Mouse (Mus musculus) gastrocnemius, postnatal 14 days (tissue): ENCODE measurements around the gene Otud5. TPM values are rescaled to one million over a fixed set of nuclear protein-coding genes. Genes with fewer than 3 reads are reported as not detected.

ENCODE experiments used
- microRNA-seq, 2 experiments: library from miRNA; unstranded; fragments of <30 nt; microRNA quantifications; one replicate each; pipeline ENCODE4 v1.2.0; 2021
- total RNA-seq, 2 experiments: library from RNA; stranded (reverse); gene quantifications; 2 replicates each; pipeline ENCODE4 v1.2.3; 2021

Otud5 gene
- total RNA-seq, 2 experiments from 2014 or later: 16.8 to 19.1 TPM

Small RNAs within 50 kb of the gene (microRNA-seq; reads per million reads assigned to microRNA genes)
- 32.5 to 36.1 reads per million in 2 experiments for gene Mir1198

Other genes starting within 250 kb of the Otud5 start
- gene Ccdc22, start 235.8 kb upstream of the Otud5 start, total RNA-seq: 10 to 100 TPM; 10.2 to 10.9 TPM
- not detected for gene Cacna1f, start 234.3 kb upstream of the Otud5 start, total RNA-seq
- gene Syp, start 202.9 kb upstream of the Otud5 start, total RNA-seq: 1 to 10 TPM in 1 of 2 experiments, under 1 TPM in 1; 0.86 to 1.4 TPM
- gene Prickle3, start 184.1 kb upstream of the Otud5 start, total RNA-seq: 10 to 100 TPM; 10.3 to 18.7 TPM
- 10 to 100 TPM; 40.3 to 50.8 TPM for gene Plp2, start 170.0 kb upstream of the Otud5 start, total RNA-seq
- 1 to 10 TPM; 4.4 to 6.4 TPM for gene Magix, start 160.1 kb upstream of the Otud5 start, total RNA-seq
- gene Gpkow, start 144.2 kb upstream of the Otud5 start, total RNA-seq: 10 to 100 TPM; 15.9 to 16.4 TPM
- 10 to 100 TPM; 20.4 to 22.8 TPM for gene Wdr45, start 127.0 kb upstream of the Otud5 start, total RNA-seq
- gene Gm45208, start 119.1 kb upstream of the Otud5 start, total RNA-seq: not detected
- gene Praf2, start 112.9 kb upstream of the Otud5 start, total RNA-seq: 1 to 10 TPM; 6.1 to 9.0 TPM
- gene Ccdc120, start 90.5 kb upstream of the Otud5 start, total RNA-seq: 1 to 10 TPM in 1 of 2 experiments, under 1 TPM in 1; 0.86 to 1.8 TPM
- 1 to 10 TPM; 8.8 to 9.7 TPM for gene Tfe3, start 78.8 kb upstream of the Otud5 start, total RNA-seq
- gene Gripap1, start 51.6 kb upstream of the Otud5 start, total RNA-seq: 10 to 100 TPM; 16.8 to 17.4 TPM
- gene Kcnd1, start 19.1 kb upstream of the Otud5 start, total RNA-seq: under 1 TPM; 0.66 to 0.68 TPM
- gene Pim2, start 36.9 kb downstream of the Otud5 start, total RNA-seq: 1 to 10 TPM; 1.1 to 1.2 TPM
- gene Slc35a2, start 42.7 kb downstream of the Otud5 start, total RNA-seq: 10 to 100 TPM in 1 of 2 experiments, 1 to 10 TPM in 1; 8.7 to 10.2 TPM
- 10 to 100 TPM; 27.3 to 32.0 TPM for gene Pqbp1, start 57.9 kb downstream of the Otud5 start, total RNA-seq
- 10 to 100 TPM; 43.9 to 44.8 TPM for gene Timm17b, start 58.0 kb downstream of the Otud5 start, total RNA-seq
- gene Gm10491, start 66.5 kb downstream of the Otud5 start, total RNA-seq: not detected
- gene Gm10490, start 68.2 kb downstream of the Otud5 start, total RNA-seq: not detected
- under 1 TPM in 1 of 2 experiments, not detected in 1; 0.14 TPM for gene Pcsk1n, start 78.5 kb downstream of the Otud5 start, total RNA-seq
- not detected for gene Eras, start 87.2 kb downstream of the Otud5 start, total RNA-seq
- 1 to 10 TPM; 5.0 to 5.5 TPM for gene Hdac6, start 106.5 kb downstream of the Otud5 start, total RNA-seq
- gene Gata1, start 136.7 kb downstream of the Otud5 start, total RNA-seq: under 1 TPM in 1 of 2 experiments, not detected in 1; 0.21 TPM
- gene Glod5, start 177.1 kb downstream of the Otud5 start, total RNA-seq: not detected
- 1 to 10 TPM; 5.2 to 5.5 TPM for gene Suv39h1, start 233.4 kb downstream of the Otud5 start, total RNA-seq
- gene Was, start 249.1 kb downstream of the Otud5 start, total RNA-seq: under 1 TPM; 0.84 to 0.93 TPM